Mouse (Mus musculus): ENCODE measurements around the gene Aplp2.
A peak's percentile ranks its signal among the peaks of the same experiment; 100 is the strongest.

Aplp2 gene

GRCm38 (mm10) chr9:31223475-31223874 lies 11.9 kb upstream of the Aplp2 start:
- no peak for DNase-seq

- DNase-seq = no peak
Measured at GRCm38 (mm10) chr9:31221170-31221569, 9.6 kb upstream of the Aplp2 start.

GRCm38 (mm10) chr9:31217631-31218380 lies 6.2 kb upstream of the Aplp2 start:
- no peak for DNase-seq

GRCm38 (mm10) chr9:31212500-31213008 lies 939 bp upstream of the Aplp2 start:
- DNase-seq = peak; percentile 35

- DNase-seq = peak; percentile 78
Measured at GRCm38 (mm10) chr9:31210749-31211689, 596 bp downstream of the Aplp2 start.

GRCm38 (mm10) chr9:31210163-31210562 lies 1.5 kb downstream of the Aplp2 start:
- no peak for DNase-seq

- DNase-seq = no peak
Measured at GRCm38 (mm10) chr9:31209502-31209901, 2.1 kb downstream of the Aplp2 start.

- peak; percentile 70 for DNase-seq
Measured at GRCm38 (mm10) chr9:31207732-31208131, 3.9 kb downstream of the Aplp2 start.

GRCm38 (mm10) chr9:31204722-31205121 lies 6.9 kb downstream of the Aplp2 start:
- no peak for DNase-seq

GRCm38 (mm10) chr9:31203571-31204210 lies 7.9 kb downstream of the Aplp2 start:
- no peak for DNase-seq

GRCm38 (mm10) chr9:31203068-31203467 lies 8.5 kb downstream of the Aplp2 start:
- no peak for DNase-seq

GRCm38 (mm10) chr9:31198614-31199013 lies 13.0 kb downstream of the Aplp2 start:
- DNase-seq = no peak

GRCm38 (mm10) chr9:31197782-31198181 lies 13.8 kb downstream of the Aplp2 start:
- DNase-seq = no peak

GRCm38 (mm10) chr9:31196742-31197141 lies 14.9 kb downstream of the Aplp2 start:
- no peak for DNase-seq

- DNase-seq = no peak
Measured at GRCm38 (mm10) chr9:31195573-31195972, 16.0 kb downstream of the Aplp2 start.

GRCm38 (mm10) chr9:31192378-31192777 lies 19.2 kb downstream of the Aplp2 start:
- no peak for DNase-seq

GRCm38 (mm10) chr9:31191543-31191942 lies 20.1 kb downstream of the Aplp2 start:
- no peak for DNase-seq

- no peak for DNase-seq
Measured at GRCm38 (mm10) chr9:31189194-31189593, 22.4 kb downstream of the Aplp2 start.

GRCm38 (mm10) chr9:31184439-31184838 lies 27.2 kb downstream of the Aplp2 start:
- no peak for DNase-seq

- no peak for DNase-seq
Measured at GRCm38 (mm10) chr9:31183061-31183460, 28.6 kb downstream of the Aplp2 start.

GRCm38 (mm10) chr9:31181291-31182085 lies 30.1 kb downstream of the Aplp2 start:
- no peak for DNase-seq

- DNase-seq = no peak
Measured at GRCm38 (mm10) chr9:31177692-31178091, 33.9 kb downstream of the Aplp2 start.
